Mouse (Mus musculus): ENCODE measurements around the gene Cdk14. TPM values are rescaled to one million over a fixed set of nuclear protein-coding genes. Genes with fewer than 3 reads are reported as not detected.

Cdk14 gene
- polyA plus RNA-seq, 1 experiment = 2.6 TPM

DNA sequence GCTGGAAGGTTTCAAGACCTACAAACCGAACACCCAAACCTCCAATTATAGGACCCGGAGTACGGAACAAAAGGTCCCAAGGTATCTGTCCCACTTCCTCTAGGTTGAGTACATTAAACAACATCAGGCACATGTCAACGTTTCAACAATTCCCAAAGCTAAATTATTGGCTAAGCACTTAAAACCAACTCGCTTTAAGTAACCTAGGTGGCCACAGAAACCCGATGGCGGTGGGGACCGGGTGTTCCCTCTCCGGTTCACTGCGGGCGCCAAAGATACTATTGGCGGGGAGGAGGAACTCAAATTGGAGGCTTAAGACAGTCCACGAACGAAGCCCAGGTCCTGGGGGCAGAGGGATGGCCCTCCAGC, 40.6 kb downstream of the Cdk14 start:
- peaks cover 1% of the 10 kb centered on the region; the same call in 1 of the 2 replicates for H3K27me3 ChIP-seq (replicated peaks; ENCODE audit: control insufficient read depth, insufficient read depth, low read length)
- 0 out of 2 replicates have a peak overlapping the region, but pooled peaks have one; percentile 5 for H3K27ac ChIP-seq (ENCODE audit: insufficient read depth, low read depth, low read length)
- WGBS = 5% methylated on average over 14 of the region's 14 CpGs
- H3K36me3 ChIP-seq (ENCODE audit: control insufficient read depth, insufficient read depth, low read length) = no peaks in the 10 kb centered on the region
- peak overlapping the region; percentile 88 for H3K4me3 ChIP-seq (ENCODE audit: insufficient read depth, low read depth, low read length)
- DNase-seq = peak; percentile 16
- no peaks in the 10 kb centered on the region; the same call in 1 of the 2 replicates for H3K4me1 ChIP-seq (ENCODE audit: control insufficient read depth, insufficient read depth, low read length)
- TF ChIP-seq CTCF (conservative IDR thresholded peaks at IDR 0.05; ENCODE audit: insufficient read depth, insufficient read length, low read depth, low read length) (no peak), POLR2A (IDR thresholded peaks at IDR 0.05; ENCODE audit: low read depth, low read length) (no peak)

DNA sequence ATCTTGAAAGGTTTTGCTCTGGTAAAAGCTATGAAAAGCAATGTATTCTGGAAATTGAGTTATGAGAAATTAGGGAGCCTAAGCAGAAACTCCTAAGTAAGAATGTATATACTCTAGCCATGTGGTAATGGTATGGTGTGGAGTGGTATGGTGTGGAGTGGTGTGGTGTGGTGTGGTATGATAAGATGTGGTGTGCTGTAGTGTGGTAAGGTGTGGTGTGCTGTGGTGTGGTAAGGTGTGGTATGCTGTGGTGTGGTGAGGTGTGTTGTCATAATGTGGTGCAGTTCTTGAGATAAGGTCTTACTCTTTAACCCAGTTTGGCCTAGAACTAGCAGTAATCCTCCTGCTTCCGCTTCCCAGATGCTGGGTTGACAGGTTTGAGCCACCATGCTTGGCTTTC, 45.7 kb downstream of the Cdk14 start:
- H3K4me3 ChIP-seq (ENCODE audit: insufficient read depth, low read depth, low read length) = no peak overlapping the region
- DNase-seq = no peak
- no peak overlapping the region for H3K27ac ChIP-seq (ENCODE audit: insufficient read depth, low read depth, low read length)
- no peaks in the 10 kb centered on the region for H3K27me3 ChIP-seq (replicated peaks; ENCODE audit: control insufficient read depth, insufficient read depth, low read length)
- no peaks in the 10 kb centered on the region for H3K36me3 ChIP-seq (ENCODE audit: control insufficient read depth, insufficient read depth, low read length)
- 100% methylated on average over 1 of the region's 1 CpGs for WGBS
- no peak for TF ChIP-seq CTCF (conservative IDR thresholded peaks at IDR 0.05; ENCODE audit: insufficient read depth, insufficient read length, low read depth, low read length)
- no peak for TF ChIP-seq POLR2A (IDR thresholded peaks at IDR 0.05; ENCODE audit: low read depth, low read length)
- no peaks in the 10 kb centered on the region for H3K4me1 ChIP-seq (ENCODE audit: control insufficient read depth, insufficient read depth, low read length)

DNA sequence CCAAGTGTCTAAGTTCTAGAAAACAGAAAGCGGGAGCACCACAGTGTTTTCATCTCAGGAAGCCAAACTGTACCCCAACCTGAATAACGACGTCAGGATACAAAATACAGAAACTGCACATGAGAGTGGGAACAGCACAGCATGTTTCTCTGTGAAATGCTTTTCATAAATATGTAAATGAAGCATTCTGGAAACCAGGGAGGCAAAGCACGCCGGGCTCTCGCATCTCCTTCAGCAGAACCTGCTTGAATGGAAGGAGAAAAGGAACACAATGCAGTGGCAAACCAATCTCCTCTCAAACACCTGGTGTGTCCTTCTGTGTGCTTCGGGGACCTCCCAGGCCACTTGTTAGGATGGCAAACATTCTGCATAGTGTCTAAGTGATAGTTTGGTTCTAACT, 46.6 kb downstream of the Cdk14 start:
- Histone ChIP-seq H3K36me3 (ENCODE audit: control insufficient read depth, insufficient read depth, low read length) (no peaks in the 10 kb centered on the region), H3K4me3 (ENCODE audit: insufficient read depth, low read depth, low read length) (no peak overlapping the region), H3K4me1 (ENCODE audit: control insufficient read depth, insufficient read depth, low read length) (no peaks in the 10 kb centered on the region), H3K27ac (ENCODE audit: insufficient read depth, low read depth, low read length) (no peak overlapping the region), H3K27me3 (replicated peaks; ENCODE audit: control insufficient read depth, insufficient read depth, low read length) (no peaks in the 10 kb centered on the region)
- 80% methylated on average over 7 of the region's 7 CpGs for WGBS
- DNase-seq = no peak
- TF ChIP-seq POLR2A (IDR thresholded peaks at IDR 0.05; ENCODE audit: low read depth, low read length) (no peak), CTCF (conservative IDR thresholded peaks at IDR 0.05; ENCODE audit: insufficient read depth, insufficient read length, low read depth, low read length) (no peak)

DNA sequence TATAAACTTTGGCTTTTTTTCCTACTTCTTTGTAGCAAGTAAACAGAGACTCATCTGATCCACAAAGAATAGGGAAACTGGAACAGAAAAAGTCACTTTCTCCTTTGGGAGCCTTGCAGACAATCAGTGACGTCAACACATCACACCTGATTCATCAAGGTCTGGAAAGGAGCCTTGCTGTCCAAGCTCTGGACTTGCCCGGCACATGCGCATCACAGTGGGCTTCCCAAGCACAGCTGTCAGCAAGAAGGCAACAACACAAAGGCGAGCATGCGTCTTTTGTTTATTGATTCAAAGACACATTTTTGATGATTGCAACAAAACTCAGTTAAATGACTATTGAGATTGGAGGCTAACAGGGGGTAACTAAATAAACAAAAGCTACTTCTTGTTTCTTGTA, 47.2 kb downstream of the Cdk14 start:
- DNase-seq = no peak
- H3K27me3 ChIP-seq (replicated peaks; ENCODE audit: control insufficient read depth, insufficient read depth, low read length) = no peaks in the 10 kb centered on the region
- no peak for TF ChIP-seq POLR2A (IDR thresholded peaks at IDR 0.05; ENCODE audit: low read depth, low read length)
- no peak for TF ChIP-seq CTCF (conservative IDR thresholded peaks at IDR 0.05; ENCODE audit: insufficient read depth, insufficient read length, low read depth, low read length)
- 84% methylated on average over 5 of the region's 5 CpGs for WGBS
- no peak overlapping the region for H3K4me3 ChIP-seq (ENCODE audit: insufficient read depth, low read depth, low read length)
- no peak overlapping the region for H3K27ac ChIP-seq (ENCODE audit: insufficient read depth, low read depth, low read length)
- H3K4me1 ChIP-seq (ENCODE audit: control insufficient read depth, insufficient read depth, low read length) = no peaks in the 10 kb centered on the region
- H3K36me3 ChIP-seq (ENCODE audit: control insufficient read depth, insufficient read depth, low read length) = no peaks in the 10 kb centered on the region

DNA sequence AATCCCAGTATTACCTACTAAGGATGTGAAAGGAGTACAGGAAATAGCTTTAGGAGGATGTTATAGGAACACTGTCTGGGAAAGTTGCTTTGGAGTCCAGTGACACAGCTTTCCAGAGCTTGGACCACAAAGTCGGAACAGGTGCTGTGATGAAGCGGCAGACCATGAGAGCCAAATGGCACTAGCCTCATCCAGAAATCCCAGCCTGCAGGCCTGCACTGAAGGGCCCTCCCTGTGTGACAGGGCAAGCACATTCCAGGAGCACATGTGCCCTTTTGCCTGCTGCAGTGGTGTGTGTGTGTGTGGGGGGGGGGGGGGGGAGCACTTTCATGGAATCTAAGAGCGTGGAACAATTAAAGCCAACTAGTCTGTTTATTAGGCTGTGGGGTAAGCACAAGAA, 47.8 kb downstream of the Cdk14 start:
- no peak for DNase-seq
- H3K4me3 ChIP-seq (ENCODE audit: insufficient read depth, low read depth, low read length) = no peak overlapping the region
- TF ChIP-seq POLR2A (IDR thresholded peaks at IDR 0.05; ENCODE audit: low read depth, low read length) (no peak), CTCF (conservative IDR thresholded peaks at IDR 0.05; ENCODE audit: insufficient read depth, insufficient read length, low read depth, low read length) (no peak)
- no peaks in the 10 kb centered on the region for H3K36me3 ChIP-seq (ENCODE audit: control insufficient read depth, insufficient read depth, low read length)
- no peaks in the 10 kb centered on the region for H3K4me1 ChIP-seq (ENCODE audit: control insufficient read depth, insufficient read depth, low read length)
- no peaks in the 10 kb centered on the region for H3K27me3 ChIP-seq (replicated peaks; ENCODE audit: control insufficient read depth, insufficient read depth, low read length)
- WGBS = 58% methylated on average over 3 of the region's 3 CpGs
- H3K27ac ChIP-seq (ENCODE audit: insufficient read depth, low read depth, low read length) = no peak overlapping the region

DNA sequence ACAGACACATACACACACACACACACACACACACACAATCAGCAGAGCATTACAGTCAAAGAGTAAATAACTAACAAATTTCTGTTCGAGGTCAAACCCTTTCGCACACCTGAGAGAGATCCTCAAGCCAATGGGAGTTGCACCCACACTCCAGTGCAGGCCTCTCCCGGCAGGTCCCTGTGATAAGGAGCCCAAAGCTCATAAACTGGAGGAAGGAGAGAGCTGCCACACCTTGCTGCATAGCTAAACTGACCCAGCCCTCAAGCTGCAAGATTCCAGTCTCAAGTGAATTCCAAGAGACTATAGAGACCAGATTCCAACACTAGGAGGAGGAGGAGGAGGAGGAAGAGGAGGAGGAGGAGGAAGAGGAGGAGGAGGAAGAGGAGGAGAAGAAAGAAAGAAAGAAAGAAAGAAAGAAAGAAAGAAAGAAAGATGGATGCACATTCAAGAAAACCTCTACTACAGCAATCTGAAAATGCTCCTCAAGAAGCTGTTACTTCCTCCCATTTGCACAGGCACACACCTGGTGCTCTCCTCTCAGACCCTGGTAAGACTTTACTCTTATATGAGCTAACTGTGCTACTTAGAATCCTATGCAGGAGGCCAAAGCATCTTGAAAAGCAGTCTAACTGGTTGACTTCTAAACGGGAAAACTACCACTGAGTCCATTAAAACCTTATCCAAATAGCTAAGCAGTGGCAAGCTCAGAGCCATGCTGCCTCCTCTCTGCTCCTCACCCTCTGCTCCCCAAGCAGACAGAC, 49.6 kb downstream of the Cdk14 start:
- no peak overlapping the region for H3K27ac ChIP-seq (ENCODE audit: insufficient read depth, low read depth, low read length)
- no peaks in the 10 kb centered on the region for H3K36me3 ChIP-seq (ENCODE audit: control insufficient read depth, insufficient read depth, low read length)
- no peaks in the 10 kb centered on the region for H3K4me1 ChIP-seq (ENCODE audit: control insufficient read depth, insufficient read depth, low read length)
- TF ChIP-seq POLR2A (IDR thresholded peaks at IDR 0.05; ENCODE audit: low read depth, low read length) (no peak), CTCF (conservative IDR thresholded peaks at IDR 0.05; ENCODE audit: insufficient read depth, insufficient read length, low read depth, low read length) (no peak)
- H3K4me3 ChIP-seq (ENCODE audit: insufficient read depth, low read depth, low read length) = no peak overlapping the region
- no peak for DNase-seq
- no peaks in the 10 kb centered on the region for H3K27me3 ChIP-seq (replicated peaks; ENCODE audit: control insufficient read depth, insufficient read depth, low read length)
- 61% methylated on average over 4 of the region's 4 CpGs for whole genome bisulfite sequencing

DNA sequence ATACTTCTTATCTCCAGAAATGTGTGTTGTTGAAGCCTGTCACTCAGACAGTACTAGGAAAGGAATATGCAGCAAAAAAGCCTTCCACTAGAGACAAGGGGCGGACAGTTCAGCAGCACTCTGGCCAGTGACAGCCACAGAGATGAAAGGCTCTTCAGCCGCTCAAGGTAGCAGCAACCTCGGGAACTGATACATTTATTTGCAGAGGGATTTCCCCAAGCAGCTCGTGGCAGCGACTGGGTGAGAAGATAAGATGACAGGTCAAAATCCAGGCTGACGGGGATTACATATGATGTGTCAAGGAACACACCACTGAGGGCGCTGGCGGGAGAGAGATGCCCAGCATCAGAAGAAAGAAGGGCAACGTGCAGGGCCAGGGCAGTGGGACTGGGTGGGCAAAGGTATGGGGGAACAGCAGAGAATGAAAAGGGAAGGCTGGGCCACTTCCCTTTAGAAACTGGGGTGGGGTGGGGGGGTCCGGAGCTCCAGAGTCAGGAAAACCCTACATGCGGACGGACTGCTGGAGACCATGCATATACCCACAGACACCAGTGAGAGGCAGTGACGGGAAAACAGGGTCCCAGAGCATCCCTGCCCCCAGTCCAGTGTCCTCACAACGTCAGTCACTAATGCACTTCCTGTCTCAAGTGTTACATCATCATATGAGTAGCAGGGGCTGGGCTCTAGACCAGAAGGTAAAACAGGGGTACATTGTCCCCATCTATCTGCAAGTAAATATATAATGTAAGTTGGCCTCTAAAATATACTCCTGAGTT, 51.5 kb downstream of the Cdk14 start:
- WGBS = 81% methylated on average over 14 of the region's 14 CpGs
- no peak for DNase-seq
- H3K27ac ChIP-seq (ENCODE audit: insufficient read depth, low read depth, low read length) = no peak overlapping the region
- 0 out of 2 replicates have a peak, but pooled peaks cover 3% of the 10 kb centered on the region for H3K4me1 ChIP-seq (ENCODE audit: control insufficient read depth, insufficient read depth, low read length)
- no peaks in the 10 kb centered on the region for H3K36me3 ChIP-seq (ENCODE audit: control insufficient read depth, insufficient read depth, low read length)
- H3K4me3 ChIP-seq (ENCODE audit: insufficient read depth, low read depth, low read length) = no peak overlapping the region
- TF ChIP-seq POLR2A (IDR thresholded peaks at IDR 0.05; ENCODE audit: low read depth, low read length) (no peak), CTCF (conservative IDR thresholded peaks at IDR 0.05; ENCODE audit: insufficient read depth, insufficient read length, low read depth, low read length) (no peak)
- H3K27me3 ChIP-seq (replicated peaks; ENCODE audit: control insufficient read depth, insufficient read depth, low read length) = no peaks in the 10 kb centered on the region

Measured in kidney, adult 2 months (tissue).